ENCODE assay signal across 8 mouse cellular contexts in the genomic region with DNA sequence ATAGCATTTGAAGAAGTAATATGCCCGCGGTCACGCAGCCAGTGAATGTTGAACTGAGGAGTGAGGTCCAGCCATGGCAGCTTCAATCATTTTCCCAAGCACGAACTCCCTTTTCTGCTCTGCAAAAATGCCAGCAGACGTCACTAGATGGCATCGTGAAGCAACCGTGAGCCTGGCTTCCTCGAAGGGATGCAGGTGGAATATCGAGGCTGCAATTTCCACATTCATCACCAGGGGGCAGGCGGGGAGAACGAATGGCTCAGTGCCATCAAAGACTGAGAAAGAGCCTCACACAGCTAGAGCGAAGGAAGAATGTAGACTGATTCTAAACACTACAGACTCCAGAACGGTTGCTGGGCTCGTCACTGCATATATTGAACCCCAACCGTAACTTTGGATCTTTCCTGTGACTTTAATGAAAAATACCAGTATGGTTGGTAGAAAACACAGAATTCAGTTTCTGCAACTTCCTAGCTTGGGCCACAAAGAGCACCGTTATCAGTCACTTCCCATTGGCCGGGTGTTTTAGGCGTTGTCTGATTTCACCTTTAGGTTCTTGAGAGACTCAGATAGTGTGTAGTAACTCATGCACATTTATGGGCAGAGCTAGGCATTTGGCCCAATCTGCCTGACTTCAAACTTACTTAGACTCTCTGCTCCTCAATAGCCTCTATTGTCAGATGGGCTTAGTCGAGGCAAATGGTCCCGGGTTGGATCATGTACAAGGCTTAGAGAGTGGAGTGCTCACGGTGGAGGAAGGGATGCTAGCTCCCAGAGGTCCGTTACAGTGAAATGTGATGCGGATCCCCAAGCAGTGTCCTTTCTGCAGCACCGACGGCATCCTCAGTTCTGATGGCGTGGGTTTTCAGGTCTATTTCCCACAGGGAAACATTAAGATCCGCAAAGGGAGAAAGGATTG. TPM values are rescaled to one million over a fixed set of nuclear protein-coding genes. Genes with fewer than 3 reads are reported as not detected.
DNase-seq lines count a peak whose midpoint lies in the region; ATAC-seq and TF ChIP-seq lines count a peak whose summit lies in the region.

No protein-coding gene starts in this region.

- intact Hi-C loops in gastrocnemius, adult 2 months (cut with DNase I), result loop anchor here (1.0 to 2.0 kb wide), 3 partner anchors 44 to 246 kb away; no protein-coding TSS in a partner anchor

- DNase-seq in T-cell, adult 2 months (ENCODE audit: low spot score), result peak; percentile 93
- peak; percentile 99 for DNase-seq in cerebellum, postnatal 4 days (ENCODE audit: low spot score in 2 of 2)
- DNase-seq in gastrocnemius, adult 2 months, result peak; percentile 89
- peak; percentile 93 for DNase-seq in left cerebral cortex, adult 11 months (ENCODE audit: low spot score)
- DNase-seq in lung, postnatal 4 days, result peak; percentile 89 to 94
- peak; percentile 100 for DNase-seq in right cerebral cortex, adult 2 months (ENCODE audit: low spot score in 2 of 2)
- peak; percentile 73 for DNase-seq in urinary bladder, postnatal 10 days (ENCODE audit: low spot score)

- H3K4me1 ChIP-seq in hindbrain, embryonic 16.5 days (ENCODE audit: control insufficient read depth, insufficient read depth, low read depth, low read length), result no peaks in the 10 kb centered on the region

- H3K4me3 ChIP-seq in gastrocnemius, adult 2 months, result no peak overlapping the region
- no peak overlapping the region for H3K4me3 ChIP-seq in hindbrain, embryonic 16.5 days (ENCODE audit: low read length)

- TF ChIP-seq CTCF in gastrocnemius, adult 2 months (IDR thresholded peaks at IDR 0.05), result peak; percentile 99; the same call in 1 of the 2 replicates

- H3K9me3 ChIP-seq in hindbrain, embryonic 16.5 days (ENCODE audit: control insufficient read depth, low read length), result no peaks in the 10 kb centered on the region

- H3K27ac ChIP-seq in gastrocnemius, adult 2 months, result no peak overlapping the region
- no peak overlapping the region for H3K27ac ChIP-seq in hindbrain, embryonic 16.5 days (ENCODE audit: low read depth, low read length)

- H3K4me2 ChIP-seq in hindbrain, embryonic 16.5 days (ENCODE audit: low read length), result no peak overlapping the region

- peak; percentile 89 for ATAC-seq in hindbrain, embryonic 16.5 days

- H3K27me3 ChIP-seq in hindbrain, embryonic 16.5 days (replicated peaks; ENCODE audit: control insufficient read depth, insufficient read depth, low read length), result no peaks in the 10 kb centered on the region

- H3K36me3 ChIP-seq in hindbrain, embryonic 16.5 days (ENCODE audit: control insufficient read depth, insufficient read depth, low read length), result no peaks in the 10 kb centered on the region

- H3K9ac ChIP-seq in hindbrain, embryonic 16.5 days (ENCODE audit: low read depth, low read length), result no peak overlapping the region

- WGBS in hindbrain, embryonic 16.5 days, result 38% methylated on average over 27 of the region's 27 CpGs

RNA-seq across cellular contexts. Expression of gene Pxylp1, which starts 24.4 kb away (rescaled TPM):
- total RNA-seq in gastrocnemius, adult 2 months (2021), result 1 to 10 TPM in 1 of 2 experiments, under 1 TPM in 1; 0.36 to 2.7 TPM
- 30.7 and 37.6 TPM in 2 replicates for polyA plus RNA-seq in hindbrain, embryonic 16.5 days (2015; fragmentation: Nextera tagmentation; extraction: Ambion mirVana)
